Mouse (Mus musculus): ENCODE results near the gene Acp7.

Gene Acp7

GRCm38 (mm10) chr7:28576271-28576914 is 54.7 kb downstream of the Acp7 start:
- in situ Hi-C loops (cut with MboI, MseI): no loop called here

GRCm38 (mm10) chr7:28575597-28575996 is 55.5 kb downstream of the Acp7 start:
- in situ Hi-C loops (cut with MboI, MseI): no loop called here

- in situ Hi-C loops (cut with MboI, MseI): no loop called here
Observed at GRCm38 (mm10) chr7:28573236-28573635, 57.9 kb downstream of the Acp7 start.

- in situ Hi-C loops (cut with MboI, MseI): no loop called here
Observed at GRCm38 (mm10) chr7:28572689-28573088, 58.4 kb downstream of the Acp7 start.

GRCm38 (mm10) chr7:28570982-28571682 is 60.0 kb downstream of the Acp7 start:
- in situ Hi-C loops (cut with MboI, MseI): no loop called here

- in situ Hi-C loops (cut with MboI, MseI): no loop called here
Observed at GRCm38 (mm10) chr7:28570291-28570981, 60.7 kb downstream of the Acp7 start.

GRCm38 (mm10) chr7:28568253-28568652 is 62.9 kb downstream of the Acp7 start:
- in situ Hi-C loops (cut with MboI, MseI): no loop called here

- in situ Hi-C loops (cut with MboI, MseI): no loop called here
Observed at GRCm38 (mm10) chr7:28567539-28567938, 63.6 kb downstream of the Acp7 start.

GRCm38 (mm10) chr7:28565407-28565806 is 65.7 kb downstream of the Acp7 start:
- in situ Hi-C loops (cut with MboI, MseI): no loop called here

- in situ Hi-C loops (cut with MboI, MseI): no loop called here
Observed at GRCm38 (mm10) chr7:28562951-28563350, 68.2 kb downstream of the Acp7 start.

- in situ Hi-C loops (cut with MboI, MseI): no loop called here
Observed at GRCm38 (mm10) chr7:28562371-28562770, 68.8 kb downstream of the Acp7 start.

- in situ Hi-C loops (cut with MboI, MseI): no loop called here
Observed at GRCm38 (mm10) chr7:28561967-28562366, 69.2 kb downstream of the Acp7 start.

GRCm38 (mm10) chr7:28560856-28561255 is 70.3 kb downstream of the Acp7 start:
- in situ Hi-C loops (cut with MboI, MseI): no loop called here

- in situ Hi-C loops (cut with MboI, MseI): no loop called here
Observed at GRCm38 (mm10) chr7:28558486-28558885, 72.6 kb downstream of the Acp7 start.

- in situ Hi-C loops (cut with MboI, MseI): no loop called here
Observed at GRCm38 (mm10) chr7:28557708-28558107, 73.4 kb downstream of the Acp7 start.
